Mouse (Mus musculus): ENCODE data around the gene Ttc36. TPM values are rescaled to one million over a fixed set of nuclear protein-coding genes. Genes with fewer than 3 reads are reported as not detected.

The Ttc36 gene
- polyA plus RNA-seq, 1 experiment from 2014 or later = 1.1 TPM

DNA sequence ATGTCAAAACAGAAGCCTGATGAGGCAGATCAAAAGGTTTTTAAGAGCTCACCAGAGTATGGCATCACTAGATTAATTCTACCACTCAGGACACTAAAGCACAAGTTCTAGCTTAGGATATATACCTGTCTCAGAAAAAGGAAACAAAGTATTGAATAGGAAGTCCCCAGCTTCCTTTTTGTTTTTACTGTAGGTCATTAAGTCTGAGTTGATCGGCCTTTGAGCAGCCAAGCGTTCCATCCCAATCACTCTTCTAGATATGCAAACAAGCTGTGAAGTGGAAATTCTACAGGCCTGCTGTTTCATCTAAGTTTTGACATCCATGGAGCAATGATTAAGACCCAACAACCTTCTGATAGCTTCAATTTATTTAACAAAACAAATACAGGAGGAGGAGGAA lies 42.0 kb downstream of the Ttc36 start:
- ATAC-seq (replicated peaks; ENCODE audit: extremely low read depth, insufficient read depth, low FRiP score) = no peak
- 47% methylated on average over 2 of the region's 2 CpGs for WGBS

More for the DNA sequence above, 42.0 kb downstream of the Ttc36 start:
- Histone ChIP-seq H3K4me1 (ENCODE audit: control insufficient read depth, insufficient read depth, low read length) (peaks cover 23% of the 10 kb centered on the region), H3K27me3 (ENCODE audit: control insufficient read depth, insufficient read depth, low read length) (no peaks in the 10 kb centered on the region), H3K36me3 (ENCODE audit: control insufficient read depth, insufficient read depth) (peaks cover 16% of the 10 kb centered on the region), H3K9me3 (replicated peaks; ENCODE audit: control insufficient read depth, low read length) (no peaks in the 10 kb centered on the region), H3K9ac (ENCODE audit: low read length) (no peak overlapping the region), H3K4me2 (ENCODE audit: low read depth, low read length) (no peak overlapping the region), H3K27ac (ENCODE audit: low read length) (no peak overlapping the region), H3K4me3 (ENCODE audit: low read length) (no peak overlapping the region)

Other genes starting within 250 kb of the Ttc36 start
- gene Cxcr5, start 241.2 kb downstream of the Ttc36 start, polyA plus RNA-seq (2015; fragmentation: Nextera tagmentation; extraction: Ambion mirVana) = 0.17 and 0.35 TPM in 2 replicates
- 9.2 and 10.5 TPM in 2 replicates for gene Ddx6, start 198.2 kb downstream of the Ttc36 start, polyA plus RNA-seq (2015; fragmentation: Nextera tagmentation; extraction: Ambion mirVana)
- gene Treh, start 129.8 kb downstream of the Ttc36 start, polyA plus RNA-seq (2015; fragmentation: Nextera tagmentation; extraction: Ambion mirVana) = 0.07 TPM in 1 of 2 replicates, not detected in the other
- 25.9 and 30.4 TPM in 2 replicates for gene Phldb1, start 67.9 kb downstream of the Ttc36 start, polyA plus RNA-seq (2015; fragmentation: Nextera tagmentation; extraction: Ambion mirVana)
- gene Arcn1, start 35.2 kb downstream of the Ttc36 start, polyA plus RNA-seq (2015; fragmentation: Nextera tagmentation; extraction: Ambion mirVana) = 120 and 132 TPM in 2 replicates
- gene Ift46, start 35.2 kb downstream of the Ttc36 start, polyA plus RNA-seq (2015; fragmentation: Nextera tagmentation; extraction: Ambion mirVana) = 56.9 and 65.2 TPM in 2 replicates
- gene Tmem25, start 3.8 kb downstream of the Ttc36 start, polyA plus RNA-seq (2015; fragmentation: Nextera tagmentation; extraction: Ambion mirVana) = 2.7 TPM in 2 replicates
- 7.7 and 8.2 TPM in 2 replicates for gene Kmt2a, start 78.2 kb upstream of the Ttc36 start, polyA plus RNA-seq (2015; fragmentation: Nextera tagmentation; extraction: Ambion mirVana)
- gene Atp5l, start 117.7 kb upstream of the Ttc36 start, polyA plus RNA-seq (2015; fragmentation: Nextera tagmentation; extraction: Ambion mirVana) = 1,180 and 1,367 TPM in 2 replicates
- gene Ube4a, start 162.5 kb upstream of the Ttc36 start, polyA plus RNA-seq (2015; fragmentation: Nextera tagmentation; extraction: Ambion mirVana) = 16.8 and 17.7 TPM in 2 replicates
- 37.6 and 99.6 TPM in 2 replicates for gene Cd3g, start 177.4 kb upstream of the Ttc36 start, polyA plus RNA-seq (2015; fragmentation: Nextera tagmentation; extraction: Ambion mirVana)
- 11.7 and 30.7 TPM in 2 replicates for gene Cd3d, start 178.7 kb upstream of the Ttc36 start, polyA plus RNA-seq (2015; fragmentation: Nextera tagmentation; extraction: Ambion mirVana)
- gene Cd3e, start 206.6 kb upstream of the Ttc36 start, polyA plus RNA-seq (2015; fragmentation: Nextera tagmentation; extraction: Ambion mirVana) = 25.0 and 71.7 TPM in 2 replicates
- gene Mpzl2, start 236.7 kb upstream of the Ttc36 start, polyA plus RNA-seq (2015; fragmentation: Nextera tagmentation; extraction: Ambion mirVana) = 4.2 and 6.1 TPM in 2 replicates